Mouse (Mus musculus) embryonic facial prominence, embryonic 12.5 days (tissue): ENCODE results near the gene Ctrl. TPM values are rescaled to one million over a fixed set of nuclear protein-coding genes. Genes with fewer than 3 reads are reported as not detected.
"Not testable (repeated sequence)": the region's sequence is repeated elsewhere in the genome, so short reads cannot be mapped to it uniquely, and the experiment has no call there.

Source experiments
- ATAC-seq: fragments of 200-750 bp; cut with Nextera tagmentation; 2 replicates; pipeline ENCODE4 v1.8.0; 2017; ENCODE audit not compliant: insufficient number of reproducible peaks, insufficient read depth, low FRiP score, low TSS enrichment
- H3K27ac ChIP-seq: fragments of 300-500 bp; sonication (generic); 2 replicates; pipeline ENCODE4 v1.5.1; 2016; ENCODE audit warnings: mild to moderate bottlenecking
- H3K27me3 ChIP-seq: fragments of 300-500 bp; sonication (generic); 2 replicates; pipeline ENCODE4 v1.6.1; 2016; ENCODE audit warnings: mild to moderate bottlenecking, moderate library complexity
- H3K36me3 ChIP-seq: fragments of 300-500 bp; sonication (generic); 2 replicates; pipeline ENCODE4 v1.6.1; 2016; ENCODE audit warnings: mild to moderate bottlenecking
- H3K4me1 ChIP-seq: fragments of 300-500 bp; sonication (generic); 2 replicates; pipeline ENCODE4 v1.6.1; 2016
- H3K4me2 ChIP-seq: fragments of 300-500 bp; sonication (generic); replicated peaks from 2 replicates; pipeline ENCODE4 v1.6.1; 2016; ENCODE audit warnings: mild to moderate bottlenecking, moderate library complexity
- H3K4me3 ChIP-seq: fragments of 300-500 bp; sonication (generic); 2 replicates; pipeline ENCODE4 v1.5.1; 2016; ENCODE audit warnings: mild to moderate bottlenecking
- H3K9ac ChIP-seq: fragments of 300-500 bp; sonication (generic); 2 replicates; pipeline ENCODE4 v1.6.1; 2016; ENCODE audit warnings: mild to moderate bottlenecking, moderate library complexity
- H3K9me3 ChIP-seq: fragments of 300-500 bp; sonication (generic); 2 replicates; pipeline ENCODE4 v1.6.1; 2016; ENCODE audit warnings: mild to moderate bottlenecking, moderate library complexity
- WGBS: fragments of 180-500 bp; shearing (Covaris S2); methylation state at CpG from one replicate; pipeline ENCODE4 v1.1.7; 2016; 5-methylcytosine and 5-hydroxymethylcytosine counted together
- polyA plus RNA-seq: library from polyadenylated mRNA; unstranded; fragments of >200 nt; fragmentation: Nextera tagmentation; extraction: Ambion mirVana; gene quantifications from 2 replicates; pipeline ENCODE4 v1.2.1, GENCODE M21; 2016

Ctrl gene
- polyA plus RNA-seq, result 1.9 and 2.2 TPM in 2 replicates

DNA sequence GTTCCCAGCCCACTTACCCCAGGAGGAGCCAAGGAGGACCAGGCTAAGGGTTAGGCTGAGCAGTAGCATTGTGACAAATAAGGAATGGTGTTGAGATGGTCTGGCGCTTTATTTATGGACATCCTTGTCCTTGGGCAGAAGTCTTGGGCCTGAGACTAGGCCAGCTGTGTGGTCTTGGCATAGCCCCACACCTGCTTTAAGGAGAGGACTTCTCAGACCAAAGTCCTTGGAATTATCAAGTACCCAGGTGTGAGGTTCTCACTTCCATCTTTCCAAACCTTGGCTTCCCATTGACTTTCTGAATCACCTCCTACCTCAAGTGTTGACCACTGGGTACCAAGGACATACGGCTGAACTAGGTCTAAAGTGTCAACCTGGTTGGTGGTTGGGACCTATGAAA lies at the start of gene Ctrl:
Ctrl (minus strand) TSS at position 101 of the 400 bp plus-strand sequence.
- no peak for ATAC-seq
- WGBS, result 91% methylated on average over 2 of the region's 2 CpGs
- Histone ChIP-seq H3K27me3 (no peaks in the 10 kb centered on the region), H3K4me1 (peaks cover 12% of the 10 kb centered on the region; the same call in 1 of the 2 replicates), H3K9me3 (no peaks in the 10 kb centered on the region), H3K4me3 (no peak within 1 kb of the TSS), H3K27ac (no peak within 1 kb of the TSS), H3K4me2 (no peak within 1 kb of the TSS), H3K36me3 (peaks cover 31% of the 10 kb centered on the region), H3K9ac (no peak within 1 kb of the TSS)

DNA sequence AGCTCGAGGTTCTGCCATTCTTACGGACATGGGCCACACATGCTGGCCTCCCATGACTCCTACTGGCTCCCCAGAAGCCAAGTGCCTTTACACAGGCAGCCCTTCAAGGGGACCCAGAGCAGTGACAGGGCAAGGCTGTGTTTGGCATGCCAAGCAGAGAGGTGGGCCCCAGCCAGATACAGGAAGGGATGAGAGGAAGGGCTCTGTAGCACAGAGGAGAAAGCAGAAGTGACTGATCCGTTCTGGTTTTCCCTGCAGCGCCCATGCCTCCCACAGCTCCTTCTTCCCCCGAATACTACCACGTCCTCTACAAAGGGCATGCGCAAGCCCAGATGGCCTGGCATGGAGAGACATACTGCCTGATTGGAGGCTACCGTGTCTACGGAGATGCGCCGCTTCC lies 49.7 kb upstream of the Ctrl start:
- ATAC-seq, H3K9me3 ChIP-seq, H3K4me3 ChIP-seq, H3K27ac ChIP-seq, H3K27me3 ChIP-seq, H3K36me3 ChIP-seq, H3K9ac ChIP-seq, H3K4me2 ChIP-seq, H3K4me1 ChIP-seq: not testable (repeated sequence)
- WGBS, result 86% methylated on average over 11 of the region's 11 CpGs

GRCm38 (mm10) chr8:105981146-105981545 lies 47.5 kb upstream of the Ctrl start:
- H3K9ac ChIP-seq, result no peak overlapping the region
- WGBS, result 97% methylated on average over 1 of the region's 1 CpGs
- H3K4me1 ChIP-seq, result no peaks in the 10 kb centered on the region
- H3K9me3 ChIP-seq, result no peaks in the 10 kb centered on the region
- H3K27me3 ChIP-seq, result no peaks in the 10 kb centered on the region
- no peaks in the 10 kb centered on the region for H3K36me3 ChIP-seq
- no peak for ATAC-seq
- no peak overlapping the region for H3K27ac ChIP-seq
- H3K4me2 ChIP-seq, result no peak overlapping the region
- H3K4me3 ChIP-seq, result no peak overlapping the region

DNA sequence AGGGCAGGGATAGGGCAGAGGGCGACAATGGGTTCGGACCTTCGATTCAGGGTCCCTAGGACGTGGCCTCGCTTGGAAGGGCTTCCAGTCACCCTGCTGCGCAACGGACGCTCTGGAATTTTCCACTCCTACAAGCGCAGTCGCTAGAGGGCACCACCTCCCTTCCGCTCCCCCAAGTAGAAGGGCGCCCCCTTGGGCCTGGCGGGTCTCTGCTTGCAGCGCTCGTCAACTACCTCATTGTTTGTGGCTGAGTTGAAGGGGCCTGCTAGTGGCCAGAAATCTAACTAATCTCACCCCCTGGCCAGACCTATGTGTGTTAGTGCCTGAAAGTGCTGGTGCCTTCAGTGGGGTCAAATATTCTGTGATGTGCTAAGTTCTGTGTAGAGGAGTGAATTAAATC lies 45.7 kb upstream of the Ctrl start, which contains the start of gene Dpep3:
Dpep3 (minus strand) TSS at position 105 of the 400 bp plus-strand sequence.
- H3K9ac ChIP-seq, result no peak within 1 kb of the TSS
- H3K4me1 ChIP-seq, result no peaks in the 10 kb centered on the region
- H3K9me3 ChIP-seq, result no peaks in the 10 kb centered on the region
- H3K4me2 ChIP-seq, result no peak within 1 kb of the TSS
- no peak within 1 kb of the TSS for H3K27ac ChIP-seq
- H3K27me3 ChIP-seq, result no peaks in the 10 kb centered on the region
- no peaks in the 10 kb centered on the region for H3K36me3 ChIP-seq
- no peak within 1 kb of the TSS for H3K4me3 ChIP-seq
- 88% methylated on average over 15 of the region's 15 CpGs for WGBS
- ATAC-seq, result no peak

- Histone ChIP-seq H3K9me3 (no peaks in the 10 kb centered on the region), H3K36me3 (no peaks in the 10 kb centered on the region), H3K4me3 (no peak overlapping the region), H3K9ac (no peak overlapping the region), H3K4me1 (no peaks in the 10 kb centered on the region), H3K27me3 (no peaks in the 10 kb centered on the region), H3K27ac (no peak overlapping the region), H3K4me2 (no peak overlapping the region)
- no peak for ATAC-seq
- 66% methylated on average over 7 of the region's 7 CpGs for WGBS
These were observed 41.7 kb upstream of the Ctrl start for GRCm38 (mm10) chr8:105975363-105975762.

GRCm38 (mm10) chr8:105971019-105971720 lies 37.5 kb upstream of the Ctrl start:
- Histone ChIP-seq H3K9me3 (no peaks in the 10 kb centered on the region), H3K9ac (no peak overlapping the region), H3K4me3 (no peak overlapping the region), H3K27ac (no peak overlapping the region), H3K36me3 (no peaks in the 10 kb centered on the region), H3K4me2 (no peak overlapping the region), H3K27me3 (no peaks in the 10 kb centered on the region), H3K4me1 (0 out of 2 replicates have a peak, but pooled peaks cover 4% of the 10 kb centered on the region)
- WGBS, result 75% methylated on average over 8 of the region's 8 CpGs
- no peak for ATAC-seq

DNA sequence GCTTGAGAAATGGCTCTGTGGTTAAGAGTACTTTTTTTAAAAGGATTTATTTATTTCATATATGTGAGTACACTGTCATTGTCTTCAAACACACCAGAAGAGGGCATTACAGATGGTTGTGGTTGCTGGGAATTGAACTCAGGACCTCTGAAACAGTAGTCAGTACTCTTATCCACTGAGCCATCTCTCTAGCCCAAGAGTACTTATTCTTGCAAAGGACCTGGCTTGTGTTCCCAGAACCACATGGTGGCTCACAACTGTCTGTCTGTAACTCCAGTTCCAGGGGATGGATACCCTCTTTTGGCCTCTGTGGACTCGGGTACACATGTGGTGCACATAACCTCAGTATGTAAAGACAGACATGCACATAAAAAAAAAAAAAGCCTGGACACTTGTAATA lies 35.7 kb upstream of the Ctrl start:
- 72% methylated on average over 1 of the region's 1 CpGs for WGBS
- Histone ChIP-seq H3K4me3 (no peak overlapping the region), H3K9me3 (no peaks in the 10 kb centered on the region), H3K27me3 (no peaks in the 10 kb centered on the region), H3K4me2 (no peak overlapping the region), H3K36me3 (no peaks in the 10 kb centered on the region), H3K4me1 (peaks cover 13% of the 10 kb centered on the region), H3K9ac (no peak overlapping the region), H3K27ac (no peak overlapping the region)
- no peak for ATAC-seq

- Histone ChIP-seq H3K27ac (peak overlapping the region; percentile 2; the same call in 1 of the 2 replicates), H3K27me3 (no peaks in the 10 kb centered on the region), H3K9ac (no peak overlapping the region), H3K4me3 (peak overlapping the region; percentile 76; the same call in 1 of the 2 replicates), H3K9me3 (no peaks in the 10 kb centered on the region), H3K36me3 (no peaks in the 10 kb centered on the region), H3K4me1 (peaks cover 19% of the 10 kb centered on the region), H3K4me2 (peak overlapping the region; percentile 70)
- 5% methylated on average over 19 of the region's 19 CpGs for WGBS
- ATAC-seq, result no peak
These were observed 33.1 kb upstream of the Ctrl start for GRCm38 (mm10) chr8:105966692-105967311.

- Histone ChIP-seq H3K4me1 (peaks cover 19% of the 10 kb centered on the region), H3K27me3 (no peaks in the 10 kb centered on the region), H3K27ac (peak within 1 kb of the TSS; percentile 78), H3K4me2 (peak within 1 kb of the TSS; percentile 70), H3K4me3 (peak within 1 kb of the TSS; percentile 76), H3K36me3 (no peaks in the 10 kb centered on the region), H3K9me3 (no peaks in the 10 kb centered on the region), H3K9ac (peak within 1 kb of the TSS; percentile 81)
- WGBS, result 1% methylated on average over 47 of the region's 47 CpGs
- peak; percentile 48 for ATAC-seq
These were observed 32.3 kb upstream of the Ctrl start, which contains the start of gene Slc12a4 for GRCm38 (mm10) chr8:105965905-105966341. TSS of gene Slc12a4 (minus strand) at chr8:105966097.

DNA sequence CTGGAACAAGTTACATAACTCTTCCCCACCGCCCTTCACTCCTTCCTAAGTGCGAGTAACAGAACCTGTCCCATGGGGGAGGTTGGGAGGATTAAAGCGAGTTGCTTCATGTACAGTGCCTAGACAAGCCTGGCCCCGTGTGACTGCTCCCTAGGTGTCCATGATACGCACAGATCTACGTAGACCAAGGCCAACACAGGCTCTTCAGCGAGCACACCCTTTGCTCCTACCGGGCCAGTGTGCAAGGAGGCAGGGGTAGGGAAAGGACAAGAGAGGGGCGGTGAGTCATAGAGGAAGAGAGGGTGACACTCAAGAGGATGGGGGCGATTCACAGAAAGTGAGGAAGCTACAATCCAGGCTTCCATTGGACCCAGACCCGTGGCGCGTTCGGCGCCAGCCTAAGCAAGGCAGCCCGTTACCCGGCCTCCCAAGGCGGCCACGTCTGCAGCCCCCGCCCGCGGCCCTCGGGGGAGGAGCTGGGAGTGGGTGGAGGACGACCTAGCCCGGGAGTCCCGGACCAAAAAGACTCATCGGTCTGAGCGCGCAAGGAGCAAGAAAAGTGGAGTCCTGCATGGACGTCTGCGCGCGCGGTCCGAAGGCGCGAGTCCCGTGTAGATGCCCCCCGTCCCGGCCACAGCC lies 31.7 kb upstream of the Ctrl start:
- WGBS, result 1% methylated on average over 40 of the region's 40 CpGs
- H3K36me3 ChIP-seq, result peaks cover 3% of the 10 kb centered on the region; the same call in 1 of the 2 replicates
- H3K4me1 ChIP-seq, result peaks cover 19% of the 10 kb centered on the region
- H3K9ac ChIP-seq, result peak overlapping the region; percentile 81
- H3K27me3 ChIP-seq, result no peaks in the 10 kb centered on the region
- H3K27ac ChIP-seq, result peak overlapping the region; percentile 78
- no peaks in the 10 kb centered on the region for H3K9me3 ChIP-seq
- peak; percentile 71 for ATAC-seq
- peak overlapping the region; percentile 70 for H3K4me2 ChIP-seq
- H3K4me3 ChIP-seq, result peak overlapping the region; percentile 76

DNA sequence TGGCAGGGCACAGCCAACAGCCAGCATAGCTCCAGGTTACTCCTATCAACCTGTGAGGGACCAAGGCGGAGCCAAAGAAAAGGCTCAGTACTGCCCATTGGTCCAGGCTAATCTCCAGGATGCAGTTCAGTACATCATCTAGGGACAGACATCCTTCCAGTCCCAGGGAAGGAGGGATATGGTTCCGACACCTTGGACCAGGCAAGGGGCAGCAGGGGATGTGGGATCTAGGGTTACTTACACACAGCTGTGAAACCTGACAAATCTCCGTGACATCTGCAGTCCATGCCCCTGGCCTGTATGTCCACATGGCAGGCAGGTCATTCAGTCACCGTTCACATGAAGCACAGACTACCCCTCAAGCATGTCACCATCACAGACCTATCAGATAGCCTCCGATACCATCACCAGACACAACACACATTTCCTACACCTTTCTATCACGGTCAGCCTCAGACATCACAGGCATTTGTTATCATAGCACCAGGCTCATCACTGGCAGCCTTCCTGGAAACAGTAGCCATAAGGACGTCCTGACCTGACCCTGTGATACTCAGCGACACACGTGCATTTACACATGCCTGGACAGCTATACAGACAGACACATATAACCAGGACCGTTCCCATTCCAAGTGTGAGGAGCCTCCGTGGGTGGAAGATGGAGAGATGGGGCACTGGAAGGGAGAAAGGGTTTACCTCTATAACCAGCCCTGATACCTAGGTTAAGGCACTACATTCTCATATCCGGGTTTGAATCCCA lies 31.0 kb upstream of the Ctrl start:
- H3K27ac ChIP-seq, result peak overlapping the region; percentile 24; the same call in 1 of the 2 replicates
- H3K4me3 ChIP-seq, result peak overlapping the region; percentile 76
- no peaks in the 10 kb centered on the region for H3K9me3 ChIP-seq
- H3K4me2 ChIP-seq, result peak overlapping the region; percentile 70
- H3K4me1 ChIP-seq, result peaks cover 19% of the 10 kb centered on the region
- H3K9ac ChIP-seq, result peak overlapping the region; percentile 81
- 55% methylated on average over 12 of the region's 12 CpGs for whole genome bisulfite sequencing
- peaks cover 10% of the 10 kb centered on the region; the same call in 1 of the 2 replicates for H3K36me3 ChIP-seq
- ATAC-seq, result no peak
- H3K27me3 ChIP-seq, result no peaks in the 10 kb centered on the region
